Mouse (Mus musculus): ENCODE measurements around the gene Gm20388. TPM values are rescaled to one million over a fixed set of nuclear protein-coding genes. Genes with fewer than 3 reads are reported as not detected.

Gm20388 gene
- polyA plus RNA-seq, 2 experiments: 8.5 TPM; not detected in 1

- ATAC-seq (ENCODE audit: insufficient read depth): no peak
- H3K9ac ChIP-seq (replicated peaks): no peak overlapping the region
- no peaks in the 10 kb centered on the region for H3K27me3 ChIP-seq (ENCODE audit: control insufficient read depth, insufficient read depth, low read length)
- H3K4me1 ChIP-seq (replicated peaks; ENCODE audit: control insufficient read depth in 2 of 2, insufficient read depth in 2 of 2, low read length in 1 of 2): peaks cover 13 to 15% of the 10 kb centered on the region in 2 experiments
- TF ChIP-seq EP300 (IDR thresholded peaks at IDR 0.05; ENCODE audit: low read depth) (no peak), CTCF (IDR thresholded peaks at IDR 0.05; ENCODE audit: low read depth) (no peak)
- DNase-seq (ENCODE audit: low read depth in 3 of 3, low spot score in 3 of 3): no peak
- H3K36me3 ChIP-seq (replicated peaks; ENCODE audit: control insufficient read depth, insufficient read depth, low read depth): peaks cover 8% of the 10 kb centered on the region
- H3K9me3 ChIP-seq (ENCODE audit: control insufficient read depth, low read length): no peaks in the 10 kb centered on the region
- H3K4me3 ChIP-seq (ENCODE audit: insufficient read depth in 1 of 2, low read depth in 2 of 2, low read length in 2 of 2): no peak overlapping the region
- WGBS (ENCODE audit: insufficient replicate concordance): 63% methylated on average over 25 of the region's 25 CpGs
- no peak overlapping the region for H3K4me2 ChIP-seq (ENCODE audit: low read depth)
- H3K27ac ChIP-seq: no peak overlapping the region
These were observed 2654.0 kb downstream of the Gm20388 start for GRCm38 (mm10) chr8:122564363-122565352.

- WGBS (ENCODE audit: insufficient replicate concordance): 18% methylated on average over 6 of the region's 6 CpGs
- peaks cover 13 to 17% of the 10 kb centered on the region in 2 experiments for H3K4me1 ChIP-seq (replicated peaks; ENCODE audit: control insufficient read depth in 2 of 2, insufficient read depth in 2 of 2, low read length in 1 of 2)
- no peak for DNase-seq (ENCODE audit: low read depth in 3 of 3, low spot score in 3 of 3)
These were observed 2656.1 kb downstream of the Gm20388 start for GRCm38 (mm10) chr8:122566766-122567165.

GRCm38 (mm10) chr8:122567361-122568108 lies 2656.9 kb downstream of the Gm20388 start, which contains the start of gene Cdt1:
Cdt1 (plus strand) TSS chr8:122568015.
- no peak for TF ChIP-seq CTCF (IDR thresholded peaks at IDR 0.05; ENCODE audit: low read depth)
- peak; percentile 34; the same call in 1 of the 2 replicates for TF ChIP-seq EP300 (IDR thresholded peaks at IDR 0.05; ENCODE audit: low read depth)
- H3K9me3 ChIP-seq (ENCODE audit: control insufficient read depth, low read length): no peaks in the 10 kb centered on the region
- peak; percentile 90 to 91 (median 90) for DNase-seq (ENCODE audit: low read depth in 3 of 3, low spot score in 3 of 3)
- no peaks in the 10 kb centered on the region for H3K27me3 ChIP-seq (ENCODE audit: control insufficient read depth, insufficient read depth, low read length)
- under 1% methylated on average over 62 of the region's 62 CpGs for WGBS (ENCODE audit: insufficient replicate concordance)
- peak; percentile 92 for ATAC-seq (ENCODE audit: insufficient read depth)
- H3K4me3 ChIP-seq (ENCODE audit: insufficient read depth in 1 of 2, low read depth in 2 of 2, low read length in 2 of 2): peak within 1 kb of the TSS; percentile 77 to 96
- peak within 1 kb of the TSS; percentile 97 for H3K4me2 ChIP-seq (ENCODE audit: low read depth)
- H3K9ac ChIP-seq (replicated peaks): peak within 1 kb of the TSS; percentile 99
- peak within 1 kb of the TSS; percentile 81 for H3K27ac ChIP-seq
- H3K4me1 ChIP-seq (replicated peaks; ENCODE audit: control insufficient read depth in 2 of 2, insufficient read depth in 2 of 2, low read length in 1 of 2): peaks cover 13 to 19% of the 10 kb centered on the region in 2 experiments
- peaks cover 37% of the 10 kb centered on the region for H3K36me3 ChIP-seq (replicated peaks; ENCODE audit: control insufficient read depth, insufficient read depth, low read depth)

More at GRCm38 (mm10) chr8:122566766-122567165, 2656.1 kb downstream of the Gm20388 start:
- Histone ChIP-seq H3K27ac (peak overlapping the region; percentile 16), H3K9me3 (ENCODE audit: control insufficient read depth, low read length) (no peaks in the 10 kb centered on the region), H3K27me3 (ENCODE audit: control insufficient read depth, insufficient read depth, low read length) (no peaks in the 10 kb centered on the region), H3K4me2 (ENCODE audit: low read depth) (peak overlapping the region; percentile 97), H3K4me3 (ENCODE audit: insufficient read depth in 1 of 2, low read depth in 2 of 2, low read length in 2 of 2) (peak overlapping the region; percentile 77 to 96), H3K36me3 (replicated peaks; ENCODE audit: control insufficient read depth, insufficient read depth, low read depth) (peaks cover 29% of the 10 kb centered on the region), H3K9ac (replicated peaks) (peak overlapping the region; percentile 75)
- no peak for ATAC-seq (ENCODE audit: insufficient read depth)
- TF ChIP-seq EP300 (IDR thresholded peaks at IDR 0.05; ENCODE audit: low read depth) (no peak), CTCF (IDR thresholded peaks at IDR 0.05; ENCODE audit: low read depth) (no peak)

- H3K4me3 ChIP-seq (ENCODE audit: insufficient read depth in 1 of 2, low read depth in 2 of 2, low read length in 2 of 2): peak overlapping the region; percentile 77 to 96
- H3K27ac ChIP-seq: peak overlapping the region; percentile 81
- no peak for DNase-seq (ENCODE audit: low read depth in 3 of 3, low spot score in 3 of 3)
- ATAC-seq (ENCODE audit: insufficient read depth): peak; percentile 38
- peaks cover 14 to 23% of the 10 kb centered on the region in 2 experiments for H3K4me1 ChIP-seq (replicated peaks; ENCODE audit: control insufficient read depth in 2 of 2, insufficient read depth in 2 of 2, low read length in 1 of 2)
- peak overlapping the region; percentile 97 for H3K4me2 ChIP-seq (ENCODE audit: low read depth)
- TF ChIP-seq CTCF (IDR thresholded peaks at IDR 0.05; ENCODE audit: low read depth): no peak
- no peak for TF ChIP-seq EP300 (IDR thresholded peaks at IDR 0.05; ENCODE audit: low read depth)
- H3K27me3 ChIP-seq (ENCODE audit: control insufficient read depth, insufficient read depth, low read length): no peaks in the 10 kb centered on the region
- H3K9me3 ChIP-seq (ENCODE audit: control insufficient read depth, low read length): no peaks in the 10 kb centered on the region
- peak overlapping the region; percentile 99 for H3K9ac ChIP-seq (replicated peaks)
- H3K36me3 ChIP-seq (replicated peaks; ENCODE audit: control insufficient read depth, insufficient read depth, low read depth): peaks cover 43% of the 10 kb centered on the region
- WGBS (ENCODE audit: insufficient replicate concordance): under 1% methylated on average over 34 of the region's 34 CpGs
These were observed 2657.5 kb downstream of the Gm20388 start for GRCm38 (mm10) chr8:122568109-122568504.

Measured in liver, embryonic 14.5 days (tissue).